Comparison of ENCODE assay signal across 20 mouse cellular contexts in the genomic region with DNA sequence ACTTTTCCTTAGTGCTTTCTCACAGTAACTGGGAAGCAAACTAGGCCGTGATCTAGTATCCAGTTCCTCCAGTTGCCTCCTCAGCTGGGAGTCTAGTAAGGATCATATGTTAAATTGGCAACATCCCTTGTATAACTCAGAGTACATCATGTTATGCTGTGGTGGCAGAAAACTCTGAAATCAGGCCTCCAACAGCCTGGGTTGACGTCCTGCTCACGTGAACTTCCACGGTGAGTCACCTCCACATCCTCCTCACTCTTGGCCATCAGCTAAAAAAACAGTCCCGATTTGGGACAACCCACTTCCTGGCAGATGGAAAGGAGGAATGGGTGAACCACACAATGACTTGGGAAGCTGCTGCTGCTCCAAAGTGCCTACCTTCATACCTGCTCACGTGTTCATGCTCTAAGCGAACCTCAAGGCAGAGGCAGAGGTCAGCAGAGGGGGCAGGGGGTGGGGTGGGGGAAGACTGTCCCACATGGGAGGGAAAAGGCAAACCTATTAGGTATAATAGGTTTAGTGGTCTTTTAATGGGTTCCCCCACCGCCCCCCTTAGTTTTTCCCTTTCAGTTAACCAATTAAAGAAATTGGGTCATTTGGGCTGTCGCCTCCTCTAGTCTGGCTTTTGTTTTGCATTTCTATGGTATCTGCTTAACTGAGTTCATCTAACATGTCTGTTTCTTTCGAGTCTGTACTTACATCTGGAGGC. TPM values are rescaled to one million over a fixed set of nuclear protein-coding genes. Genes with fewer than 3 reads are reported as not detected.
DNase-seq lines count a peak whose midpoint lies in the region; ATAC-seq and TF ChIP-seq lines count a peak whose summit lies in the region.
"Had no signal": no experiment of that assay in that cellular context is flagged by ENCODE, and none has a peak within 500 bp of the region (broad histone marks: within the 10 kb centered on the region; RNA-seq: fewer than 3 reads in every experiment).

No protein-coding gene starts in this region.

- H3K9me3 ChIP-seq in lung, postnatal 0 days (ENCODE audit: low read length): no peaks in the 10 kb centered on the region
- no peaks in the 10 kb centered on the region for H3K9me3 ChIP-seq in hindbrain, postnatal 0 days (ENCODE audit: low read length)
- H3K9me3 ChIP-seq: hindbrain, embryonic 13.5 days; midbrain, embryonic 15.5 days; neural tube, embryonic 12.5 days had no signal

- no peak overlapping the region for H3K4me2 ChIP-seq in lung, postnatal 0 days (replicated peaks; ENCODE audit: low read depth, low read length)
- H3K4me2 ChIP-seq in hindbrain, postnatal 0 days (ENCODE audit: low read depth, low read length): no peak overlapping the region
- H3K4me2 ChIP-seq: hindbrain, embryonic 13.5 days; midbrain, embryonic 15.5 days; neural tube, embryonic 12.5 days had no signal

- 79% methylated on average over 10 of the region's 10 CpGs for WGBS in lung, postnatal 0 days
- 84% methylated on average over 10 of the region's 10 CpGs for WGBS in hindbrain, postnatal 0 days

- H3K27ac ChIP-seq in lung, postnatal 0 days (ENCODE audit: low read length): no peak overlapping the region
- H3K27ac ChIP-seq in hindbrain, postnatal 0 days: no peak overlapping the region
- H3K27ac ChIP-seq: hindbrain, embryonic 13.5 days; midbrain, embryonic 15.5 days; neural tube, embryonic 12.5 days had no signal

- TF ChIP-seq EP300 in lung, postnatal 0 days (IDR thresholded peaks at IDR 0.05): no peak

- no peaks in the 10 kb centered on the region for H3K36me3 ChIP-seq in lung, postnatal 0 days (ENCODE audit: insufficient read depth, low read length)
- no peaks in the 10 kb centered on the region for H3K36me3 ChIP-seq in hindbrain, postnatal 0 days (ENCODE audit: insufficient read depth, low read length)
- H3K36me3 ChIP-seq: hindbrain, embryonic 13.5 days; midbrain, embryonic 15.5 days; neural tube, embryonic 12.5 days had no signal

- H3K4me3 ChIP-seq in lung, postnatal 0 days (ENCODE audit: low read depth, low read length): no peak overlapping the region
- no peak overlapping the region for H3K4me3 ChIP-seq in hindbrain, postnatal 0 days (ENCODE audit: low read length)
- H3K4me3 ChIP-seq: erythroblast, embryonic 14.5 days; hindbrain, embryonic 13.5 days; midbrain, embryonic 15.5 days; neural tube, embryonic 12.5 days had no signal

- ATAC-seq in lung, postnatal 0 days: no peak; the same call in 1 of the 2 replicates
- ATAC-seq in hindbrain, postnatal 0 days: no peak
- ATAC-seq: forebrain, postnatal 0 days; midbrain, embryonic 15.5 days had no signal

- H3K9ac ChIP-seq in lung, postnatal 0 days (replicated peaks; ENCODE audit: low read depth): no peak overlapping the region
- no peak overlapping the region for H3K9ac ChIP-seq in hindbrain, postnatal 0 days (replicated peaks; ENCODE audit: low read length)
- H3K9ac ChIP-seq: forebrain, postnatal 0 days; hindbrain, embryonic 13.5 days; midbrain, embryonic 15.5 days; neural tube, embryonic 12.5 days had no signal

- DNase-seq in frontal cortex, adult 2 months (ENCODE audit: extremely low spot score in 1 of 2, low spot score in 1 of 2): peak; percentile 20 to 55
- DNase-seq in frontal cortex, postnatal 10 days (ENCODE audit: low spot score in 2 of 2): no peak
- DNase-seq in lung, postnatal 0 days (ENCODE audit: low spot score): peak; percentile 9
- no peak for DNase-seq in lung, postnatal 10 days
- peak; percentile 35 for DNase-seq in adipocyte (ENCODE audit: low spot score)
- DNase-seq in retina, embryonic 14.5 days (ENCODE audit: low spot score): peak; percentile 79
- no peak for DNase-seq in kidney, postnatal 4 days
- DNase-seq in hindbrain, postnatal 0 days (ENCODE audit: low spot score): no peak
- DNase-seq: adrenal gland, postnatal 25 days; B cell, adult 2 months; cerebellum, postnatal 14 days; forebrain, postnatal 0 days; heart, adult 18-20 months; kidney, adult 11 months; kidney, postnatal 10 days; lung, adult 18-20 months had no signal

- no peaks in the 10 kb centered on the region for H3K4me1 ChIP-seq in lung, postnatal 0 days (ENCODE audit: insufficient read depth, low read depth, low read length)
- H3K4me1 ChIP-seq in hindbrain, postnatal 0 days (ENCODE audit: insufficient read depth, low read length): no peaks in the 10 kb centered on the region
- H3K4me1 ChIP-seq: hindbrain, embryonic 13.5 days; midbrain, embryonic 15.5 days; neural tube, embryonic 12.5 days had no signal

- no peaks in the 10 kb centered on the region for H3K27me3 ChIP-seq in lung, postnatal 0 days (replicated peaks; ENCODE audit: insufficient read depth, low read length)
- H3K27me3 ChIP-seq in hindbrain, postnatal 0 days (ENCODE audit: insufficient read depth, low read length): no peaks in the 10 kb centered on the region
- H3K27me3 ChIP-seq: hindbrain, embryonic 13.5 days; midbrain, embryonic 15.5 days had no signal

- no peak for TF ChIP-seq CTCF in lung, postnatal 0 days (IDR thresholded peaks at IDR 0.05)
- no peak for TF ChIP-seq CTCF in hindbrain, postnatal 0 days (IDR thresholded peaks at IDR 0.05; ENCODE audit: low read depth)

RNA-seq across cellular contexts. Expression of gene Tanc1, which starts 24.3 kb away (rescaled TPM):
- polyA plus RNA-seq in frontal cortex, adult 2 months (2012; rRNA removed): 8.2 and 10.2 TPM in 2 replicates
- polyA plus RNA-seq in lung, postnatal 0 days (2015; fragmentation: Nextera tagmentation; extraction: Ambion mirVana): 20.9 and 24.0 TPM in 2 replicates
- 10.6 and 12.1 TPM in 2 replicates for total RNA-seq in hindbrain, postnatal 0 days (2014; rRNA removed)
- 4.2 and 4.8 TPM in 2 replicates for polyA plus RNA-seq in hindbrain, postnatal 0 days (2015; fragmentation: Nextera tagmentation; extraction: Ambion mirVana)

Comparison
In these comparisons a context has a peak if more than half of its experiments do, and no peak if none do; other contexts are left out.
1. DNase-seq: peak in frontal cortex, adult 2 months (2 of 2), lung, postnatal 0 days (single experiment), adipocyte (single experiment) and retina, embryonic 14.5 days (single experiment); none in frontal cortex, postnatal 10 days (0 of 2), lung, postnatal 10 days (single experiment), kidney, postnatal 4 days (0 of 2) and hindbrain, postnatal 0 days (single experiment).